Mouse (Mus musculus) Muller cell, postnatal 12 days (primary cell): Measurements from ENCODE around the gene Serpinf1.
A peak's percentile ranks its signal among the peaks of the same experiment; 100 is the strongest.
"Not testable (repeated sequence)": the region's sequence is repeated elsewhere in the genome, so short reads cannot be mapped to it uniquely, and the experiment has no call there.

Experiments
- DNase-seq: peaks from one replicate; pipeline ENCODE4 v3.0.0-alpha.2; 2015; ENCODE audit errors: inconsistent ontology term

The Serpinf1 gene

DNA sequence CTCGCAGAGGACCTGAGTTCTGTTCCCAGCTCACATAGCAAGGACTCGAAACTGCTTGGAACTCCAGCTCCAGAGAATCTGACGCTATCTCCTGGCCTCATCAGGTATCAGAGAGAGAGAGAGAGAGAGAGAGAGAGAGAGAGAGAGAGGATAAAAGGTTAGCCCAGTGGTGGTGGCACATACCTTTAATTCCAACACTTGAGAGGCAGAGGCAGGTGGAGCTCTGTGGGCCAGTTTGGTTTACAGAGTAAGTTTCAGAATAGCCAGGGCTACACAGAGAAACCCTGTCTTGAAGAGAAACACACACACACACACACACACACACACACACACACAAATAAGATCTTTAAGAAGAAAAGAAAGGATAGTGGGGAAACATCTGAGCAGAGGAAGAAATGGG lies 590 bp upstream of the Serpinf1 start:
- DNase-seq, result no peak

DNA sequence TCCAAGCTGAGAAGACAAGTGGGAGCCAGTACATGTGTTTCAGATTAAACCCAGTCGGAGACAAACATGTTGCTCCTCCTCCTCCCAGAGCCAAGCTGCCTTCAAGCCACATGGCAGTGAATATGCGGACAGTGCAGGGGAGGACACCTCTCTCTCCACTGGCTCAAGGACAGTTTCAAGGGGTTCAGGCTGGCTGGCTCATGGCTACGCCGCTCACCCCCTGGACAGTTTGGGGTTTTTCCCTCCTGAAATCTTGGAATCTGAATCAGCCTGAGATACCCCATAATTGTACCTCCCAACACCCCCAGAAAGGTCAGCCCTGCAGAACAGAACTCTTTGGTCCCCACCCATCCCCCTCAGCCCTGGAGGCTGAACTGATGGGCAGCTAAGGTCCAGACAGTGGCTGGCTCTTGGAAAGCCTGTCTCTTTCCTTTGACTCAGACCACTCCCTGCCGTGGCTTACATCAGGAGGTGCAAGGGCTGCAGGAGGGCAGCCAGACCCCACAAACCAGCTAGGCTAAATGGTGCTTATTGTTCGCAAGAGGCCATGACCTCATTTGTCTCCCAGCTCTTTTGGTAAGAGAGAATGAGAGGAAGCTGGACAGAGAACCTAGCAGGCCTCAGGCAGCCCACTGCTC lies 1.0 kb downstream of the Serpinf1 start:
- DNase-seq, result peak; percentile 84

DNA sequence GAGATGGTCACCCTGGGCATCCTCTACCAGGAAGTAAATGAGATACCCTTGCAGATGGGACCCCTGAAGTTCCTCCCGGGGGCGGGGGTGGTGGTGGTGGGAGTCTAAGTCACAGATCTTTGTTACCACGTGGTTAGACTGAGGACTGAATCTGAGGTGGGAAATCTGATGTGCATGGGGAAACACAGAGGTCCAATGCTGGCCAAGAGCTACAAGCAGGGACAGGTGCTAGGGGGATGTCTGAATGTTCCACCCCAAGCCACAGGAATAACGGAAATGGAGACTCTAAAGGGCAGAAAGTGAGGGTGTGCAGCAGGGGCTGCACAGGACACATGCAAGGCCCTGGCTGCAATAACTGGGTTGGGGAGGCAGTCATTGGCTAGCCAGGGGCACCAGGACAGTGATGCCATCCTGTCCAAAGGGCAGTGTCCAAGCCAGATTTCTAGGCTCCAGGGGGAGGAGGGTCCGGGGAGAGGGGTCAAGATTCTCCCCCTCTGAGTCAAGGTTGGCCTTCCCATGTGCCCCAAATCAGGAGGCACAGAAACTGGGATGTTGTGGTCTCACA lies 1.6 kb downstream of the Serpinf1 start:
- DNase-seq, result no peak

DNA sequence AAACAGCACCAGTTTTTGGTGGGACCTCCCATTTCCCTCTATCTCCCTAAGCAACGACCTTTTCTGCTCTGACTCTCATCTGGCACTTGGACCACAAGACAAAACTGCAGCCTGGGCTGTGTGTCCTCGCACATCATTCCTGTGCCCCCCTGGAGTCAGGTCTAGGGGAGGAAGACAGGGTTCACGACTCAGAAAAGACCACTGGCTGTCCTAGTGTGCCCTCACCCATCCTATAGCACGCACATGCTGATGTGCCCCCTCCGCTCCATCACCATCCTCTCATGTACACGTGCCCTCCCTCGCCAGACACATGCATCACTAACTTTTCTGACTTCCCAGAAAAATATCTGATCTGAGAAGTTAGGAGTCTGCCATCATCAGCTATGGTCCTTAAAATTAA lies 2.5 kb downstream of the Serpinf1 start:
- no peak for DNase-seq

DNA sequence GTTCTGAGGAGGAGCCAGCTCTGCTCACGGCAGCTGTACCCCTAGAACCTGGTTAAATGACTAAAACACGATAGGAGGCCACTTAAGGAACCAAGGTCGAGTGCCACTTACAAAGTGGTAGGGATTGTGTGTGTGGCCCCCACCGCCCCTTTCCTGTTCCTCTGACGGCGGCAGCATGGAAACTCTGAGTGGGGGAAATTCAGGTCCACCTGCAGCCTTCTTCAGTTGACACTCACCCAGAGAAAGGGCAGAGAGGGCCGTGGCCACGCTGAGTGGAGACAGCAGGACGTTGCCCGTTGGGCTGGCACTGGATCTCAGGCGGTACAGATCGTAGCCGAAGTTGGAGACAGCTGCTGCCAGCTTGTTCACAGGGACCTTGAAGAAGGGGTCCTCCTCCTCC lies 6.5 kb downstream of the Serpinf1 start:
- no peak for DNase-seq

DNA sequence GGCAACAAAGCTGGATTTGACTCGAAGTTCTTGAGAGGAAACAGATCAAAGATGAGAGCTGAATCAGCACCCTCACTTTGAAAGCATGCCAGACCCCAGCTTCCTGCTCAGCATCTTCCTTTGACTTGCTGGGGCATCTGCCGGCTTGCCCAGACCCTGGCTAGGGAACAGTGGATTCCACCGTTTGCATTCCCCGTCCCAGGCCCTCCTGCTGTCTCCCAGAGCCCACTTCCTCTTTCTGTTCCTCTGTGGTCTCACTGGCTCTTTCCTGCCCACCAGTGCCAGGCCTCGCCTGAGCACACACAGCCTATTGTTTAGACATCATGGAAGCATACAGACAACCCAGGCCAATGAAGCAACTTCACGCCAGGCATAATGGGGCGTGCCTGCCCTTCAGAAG lies 7.4 kb downstream of the Serpinf1 start:
- peak; percentile 93 for DNase-seq

DNA sequence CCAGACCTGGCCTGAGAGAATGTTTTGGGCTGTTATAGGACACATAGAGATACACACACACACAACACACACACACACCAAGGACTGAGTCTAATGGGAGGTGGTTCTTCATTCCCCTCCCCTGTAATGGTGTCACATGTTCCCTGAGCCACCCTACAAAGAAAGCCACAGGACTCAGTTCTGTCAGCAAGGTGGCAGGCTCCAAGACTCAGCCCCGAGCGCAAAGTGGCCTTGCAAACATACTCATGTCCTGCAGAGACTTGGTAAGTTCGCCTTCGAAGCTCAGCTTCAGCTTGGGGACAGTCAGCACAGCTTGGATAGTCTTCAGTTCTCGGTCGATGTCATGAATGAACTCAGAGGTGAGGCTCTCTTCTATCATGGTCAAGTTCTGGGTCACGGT lies 11.9 kb downstream of the Serpinf1 start:
- no peak for DNase-seq

DNA sequence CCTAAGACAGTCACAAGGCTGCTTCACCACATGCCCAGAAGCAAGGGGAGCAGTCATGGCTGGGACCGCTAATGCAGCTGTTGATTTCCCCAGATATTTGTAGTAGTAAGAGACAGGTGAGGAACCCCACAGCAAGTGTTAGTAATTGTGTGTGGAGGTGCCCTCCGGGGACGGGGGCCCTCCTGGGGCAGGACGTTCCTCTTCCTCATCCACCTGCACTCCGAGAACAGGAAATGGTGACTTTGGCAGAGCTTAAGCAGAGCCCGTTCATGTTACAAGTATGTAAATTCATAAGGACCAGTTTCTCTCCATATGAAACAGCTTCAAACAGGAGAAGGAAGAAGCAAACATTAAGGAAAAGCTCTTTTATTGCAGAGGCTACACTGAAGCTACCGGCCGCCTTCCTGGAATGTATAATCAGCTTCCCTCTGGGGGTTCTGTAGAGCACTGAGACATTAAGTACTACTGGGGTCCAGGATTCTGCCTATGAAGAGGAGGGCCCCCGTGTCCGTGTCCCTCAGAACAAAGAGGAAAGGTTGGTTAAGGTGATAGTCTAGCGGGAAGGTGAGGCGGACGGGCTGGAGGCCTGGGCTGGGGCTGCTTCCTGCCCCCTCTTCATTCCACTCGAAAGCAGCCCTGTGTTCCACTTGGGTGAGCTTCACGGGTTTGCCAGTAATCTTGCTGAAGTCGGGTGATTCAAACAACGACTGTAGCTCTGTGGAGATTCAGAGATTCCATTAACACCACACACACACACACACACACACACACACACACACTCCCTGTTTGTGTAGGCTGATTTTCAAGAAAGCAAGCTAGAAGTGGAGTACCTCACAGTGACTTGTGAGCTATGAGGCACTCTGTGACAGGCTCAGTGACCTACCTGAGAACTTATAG lies 12.6 kb downstream of the Serpinf1 start:
- DNase-seq, result peak; percentile 48

DNA sequence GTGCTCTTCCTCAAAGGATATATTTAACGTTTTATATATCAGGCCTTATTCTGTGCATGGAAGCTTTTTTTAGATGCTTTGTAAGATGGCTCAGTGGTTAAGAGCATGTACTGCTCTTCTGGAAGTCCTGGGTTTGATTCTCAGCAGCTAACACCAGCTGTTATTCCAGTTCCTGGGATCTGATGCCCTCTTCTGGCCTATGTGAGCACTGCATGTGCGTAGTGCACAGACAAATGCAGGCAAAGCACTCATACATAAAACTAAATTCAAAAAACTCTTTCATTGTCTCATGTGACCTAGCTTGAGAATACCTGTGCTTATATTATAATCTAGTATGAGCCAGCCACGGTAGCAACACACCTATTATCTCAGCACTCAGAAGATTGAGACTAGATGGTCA lies 15.6 kb downstream of the Serpinf1 start:
- DNase-seq, result no peak

DNA sequence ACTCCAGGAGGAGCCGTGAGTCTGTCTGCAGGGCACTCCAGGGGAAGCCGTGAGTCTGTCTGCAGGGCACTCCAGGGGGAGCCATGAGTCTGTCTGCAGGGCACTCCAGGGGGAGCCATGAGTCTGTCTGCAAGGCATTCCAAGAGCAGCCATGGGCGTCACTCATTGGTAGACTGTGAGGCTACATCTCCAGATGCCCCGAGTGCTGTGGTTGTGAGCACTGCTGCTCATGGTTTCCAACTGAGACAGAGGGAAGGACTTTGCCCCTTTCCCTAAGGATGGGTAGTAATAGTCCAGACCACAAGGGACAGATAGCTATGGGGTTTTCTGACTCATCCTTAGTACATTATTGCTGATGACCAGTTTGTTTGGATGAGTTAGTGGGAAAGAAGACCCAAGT lies 16.4 kb downstream of the Serpinf1 start:
- no peak for DNase-seq

DNA sequence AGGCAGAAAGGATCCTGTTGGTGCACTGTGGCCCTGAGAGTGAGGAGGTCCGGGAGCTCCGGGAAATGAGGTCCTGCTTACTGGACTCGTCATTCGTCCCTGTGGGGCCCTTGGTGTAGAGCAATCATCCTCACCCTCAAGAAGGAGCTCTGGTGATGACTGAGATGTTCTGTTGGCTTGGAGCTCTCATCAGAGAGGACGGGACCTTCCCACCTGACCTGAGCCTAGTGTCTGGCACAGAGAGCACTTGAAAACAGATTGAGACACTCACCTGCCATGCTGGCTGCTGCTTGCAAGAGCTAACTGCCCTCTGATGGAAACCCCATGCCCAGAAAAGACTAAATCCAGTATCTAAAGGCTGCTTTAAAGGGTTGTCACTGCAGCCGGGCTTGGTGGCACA lies 17.7 kb downstream of the Serpinf1 start:
- DNase-seq, result no peak

DNA sequence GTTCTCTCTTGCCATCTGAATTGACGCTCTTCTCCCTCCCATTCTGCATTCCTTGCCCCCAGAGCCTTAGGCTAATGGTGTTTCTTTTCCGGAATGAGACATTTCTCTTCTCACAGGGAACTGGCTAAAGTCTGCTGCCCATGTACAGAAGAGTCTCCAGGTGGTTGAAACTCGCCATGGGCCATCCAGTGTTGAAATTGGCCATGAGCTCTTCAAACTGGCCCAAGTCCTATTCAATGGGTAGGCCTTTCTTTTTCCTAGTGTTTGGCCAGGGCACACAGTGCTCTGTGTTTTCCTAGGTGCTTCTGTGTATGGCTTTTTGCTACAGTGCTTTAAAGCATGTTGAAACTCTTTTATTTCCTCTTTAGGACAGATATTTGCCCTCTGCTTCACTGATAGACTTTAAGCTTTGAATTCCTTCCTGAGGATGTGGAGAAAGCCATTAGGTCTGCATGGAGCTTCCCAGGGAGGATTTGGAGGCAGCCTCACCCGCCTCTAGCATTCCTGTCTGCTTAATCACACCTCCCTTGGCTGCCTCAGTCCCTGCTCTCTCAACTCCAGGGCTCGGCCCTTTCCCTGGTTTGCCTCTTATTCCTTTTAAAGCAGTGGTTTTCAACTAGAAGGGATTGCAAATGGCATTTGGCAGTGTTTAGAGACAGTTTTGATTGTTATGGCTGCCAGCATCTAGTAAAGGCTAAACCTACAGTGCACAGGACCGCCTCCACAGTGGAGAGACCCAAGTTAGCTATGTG lies 19.0 kb downstream of the Serpinf1 start:
- DNase-seq, result peak; percentile 93

DNA sequence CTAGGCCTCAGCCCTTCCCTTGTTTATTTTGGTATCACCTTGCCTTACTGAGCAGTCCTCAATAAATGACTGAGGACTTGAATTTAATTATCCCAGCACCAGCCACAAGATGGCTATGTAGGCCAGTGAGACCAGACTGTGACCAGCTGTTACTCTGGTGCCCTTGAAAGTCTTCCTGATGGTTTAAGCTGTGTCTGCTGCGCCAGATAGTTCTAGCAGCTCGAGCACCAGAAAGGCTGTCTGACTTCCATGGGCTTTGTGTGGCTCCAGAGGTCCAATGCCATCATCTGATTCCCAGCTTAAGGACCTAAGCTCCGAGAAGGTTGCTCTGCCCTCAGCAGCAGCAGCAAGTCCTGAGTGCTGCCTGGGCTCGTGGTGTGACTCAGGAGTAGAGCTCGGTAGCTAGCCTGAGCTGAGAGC lies 20.2 kb downstream of the Serpinf1 start:
- peak; percentile 72 for DNase-seq

DNA sequence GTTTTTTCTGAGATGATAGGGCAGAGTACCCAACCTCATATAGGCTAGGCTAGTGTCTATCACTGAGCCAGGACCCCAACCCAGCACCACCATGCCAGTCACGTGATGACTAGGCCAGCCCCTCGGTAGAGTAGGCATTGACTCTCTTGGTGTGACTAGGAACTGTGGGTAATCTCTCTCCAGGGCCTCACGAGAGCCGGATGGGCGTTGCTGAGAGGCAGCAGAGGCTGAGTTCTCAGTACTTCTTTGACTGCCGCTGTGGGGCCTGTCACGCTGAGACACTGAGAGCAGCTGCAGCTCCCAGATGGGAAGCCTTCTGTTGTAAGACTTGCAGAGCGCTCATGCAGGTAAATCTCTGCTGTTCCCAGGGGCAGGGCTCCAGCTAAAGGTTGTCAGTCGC lies 22.4 kb downstream of the Serpinf1 start:
- no peak for DNase-seq

DNA sequence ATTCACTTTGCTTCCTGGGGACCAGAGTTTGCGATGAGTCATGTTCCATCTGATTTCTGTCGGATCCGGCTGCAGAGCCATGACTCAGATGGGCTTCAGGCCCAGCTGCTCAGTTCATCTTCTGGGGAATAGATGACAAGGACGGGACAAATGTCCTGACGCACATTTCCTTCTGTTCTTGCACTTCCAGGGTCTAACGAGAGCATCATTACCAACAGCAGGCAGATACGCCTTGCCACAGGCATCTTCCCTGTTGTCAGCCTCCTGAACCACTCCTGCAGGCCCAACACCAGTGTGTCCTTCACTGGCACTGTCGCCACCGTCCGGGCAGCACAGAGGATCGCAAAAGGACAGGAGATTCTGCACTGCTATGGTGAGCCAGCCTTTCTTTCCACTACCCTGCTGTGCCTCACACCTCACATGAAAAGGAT lies 23.1 kb downstream of the Serpinf1 start:
- peak; percentile 72 for DNase-seq

DNA sequence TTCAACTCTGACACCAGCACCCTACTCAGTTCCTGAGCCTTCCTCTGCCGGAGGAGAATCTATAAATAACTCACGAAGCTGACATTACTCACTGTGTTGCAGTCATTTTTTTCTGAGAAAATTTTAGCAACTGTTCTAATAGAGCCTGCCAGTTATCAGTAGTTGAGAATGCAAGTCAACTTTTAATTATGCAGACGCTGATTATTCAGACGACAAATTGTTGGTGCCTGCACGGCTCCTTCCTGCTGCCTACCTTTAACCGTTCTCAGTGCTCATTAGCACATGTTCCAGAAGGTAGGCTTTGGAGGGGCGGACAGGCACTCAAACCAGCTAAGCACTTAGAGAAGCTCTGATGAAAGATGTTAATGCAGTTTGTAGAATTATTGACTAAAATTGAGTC lies 25.0 kb downstream of the Serpinf1 start:
- no peak for DNase-seq

DNA sequence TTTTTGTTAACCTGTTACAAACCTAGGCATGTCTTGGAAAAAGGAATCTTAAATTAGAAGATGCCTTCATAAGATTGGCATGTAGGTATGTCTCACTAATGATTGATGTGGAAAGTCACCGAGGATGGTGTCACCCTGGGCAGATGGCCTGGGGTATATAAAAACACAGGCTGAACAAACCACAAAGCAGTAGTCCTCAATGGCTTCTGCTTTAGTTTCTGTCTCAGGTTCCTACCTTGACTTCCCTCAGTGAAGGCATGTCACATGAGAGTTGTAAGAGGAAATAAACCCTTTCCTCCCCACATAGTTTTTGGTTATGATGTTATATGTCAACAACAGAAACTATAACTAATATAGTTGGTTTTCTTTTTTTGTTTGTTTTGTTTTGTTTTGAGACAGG lies 26.9 kb downstream of the Serpinf1 start:
- DNase-seq, result no peak

DNA sequence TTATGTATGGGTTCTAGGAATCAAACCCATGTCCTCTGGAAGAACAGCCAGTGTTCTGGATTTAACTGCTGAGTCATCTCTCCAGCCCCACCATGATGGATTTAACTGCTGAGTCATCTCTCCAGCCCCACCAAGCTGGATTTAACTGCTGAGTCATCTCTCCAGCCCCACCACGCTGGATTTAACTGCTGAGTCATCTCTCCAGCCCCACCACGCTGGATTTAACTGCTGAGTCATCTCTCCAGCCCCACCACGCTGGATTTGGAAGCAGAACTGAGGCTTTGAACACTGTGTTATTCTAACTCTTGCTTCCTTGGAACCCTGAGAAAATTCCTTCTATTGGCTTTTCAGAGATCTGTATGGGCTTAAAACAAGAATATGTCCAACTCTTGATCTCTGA lies 39.0 kb downstream of the Serpinf1 start:
- DNase-seq, result not testable (repeated sequence)

DNA sequence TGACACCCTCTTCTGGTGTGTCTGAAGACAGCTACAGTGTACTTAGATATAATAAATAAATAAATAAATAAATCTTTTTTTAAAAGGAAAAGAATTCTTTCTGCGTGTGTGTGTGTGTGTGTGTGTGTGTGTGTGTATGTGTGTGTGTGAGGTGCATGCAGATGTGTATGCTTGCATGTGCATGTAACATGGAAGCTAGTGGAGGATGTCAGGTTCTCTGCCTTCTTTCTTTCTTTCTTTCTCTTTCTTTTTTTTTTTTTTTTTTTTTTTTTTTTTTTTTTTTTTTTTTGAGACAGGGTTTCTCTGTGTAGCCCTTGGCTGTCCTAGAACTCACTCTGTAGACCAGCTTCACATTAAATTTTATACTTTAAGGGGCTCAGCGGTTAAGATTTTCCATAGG lies 43.7 kb downstream of the Serpinf1 start:
- DNase-seq, result not testable (repeated sequence)

DNA sequence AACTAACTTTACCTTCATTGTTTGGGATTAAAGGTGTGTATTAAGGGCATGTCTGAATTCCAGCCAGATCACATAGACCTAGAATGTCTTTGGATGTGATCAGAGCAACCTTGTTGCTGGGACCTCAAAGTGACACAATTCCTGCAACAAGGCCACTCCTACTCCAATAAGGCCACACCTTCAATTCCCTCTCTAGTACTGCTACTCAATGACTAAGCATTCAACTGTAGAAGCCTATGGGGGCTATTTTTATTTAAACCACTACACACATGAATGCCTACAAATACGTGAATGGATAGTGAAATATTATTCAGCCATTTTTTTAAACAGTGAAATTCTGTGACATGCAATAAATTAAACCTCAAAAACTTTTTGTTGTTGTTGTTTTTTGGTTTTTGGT lies 45.4 kb downstream of the Serpinf1 start:
- DNase-seq, result no peak
